Mouse (Mus musculus) heart, embryonic 14.5 days (tissue): ENCODE data around the gene Rtn4r. TPM values are rescaled to one million over a fixed set of nuclear protein-coding genes. Genes with fewer than 3 reads are reported as not detected.

ENCODE experiments used
- ATAC-seq: fragments of 200-750 bp; cut with Nextera tagmentation; 2 replicates; pipeline ENCODE4 v1.8.0; 2017; ENCODE audit warnings: low read depth, moderate TSS enrichment; ENCODE audit not compliant: insufficient number of reproducible peaks, insufficient read depth, low FRiP score
- H3K27ac ChIP-seq, 2 experiments: fragments of 200-500 bp in 1 of 2; fragments of 300-500 bp in 1 of 2; sonication (generic) in 1 of 2; replicated peaks in 1 of 2; 2 replicates each; pipeline ENCODE4 v1.5.1; 2012 to 2014; ENCODE audit warnings: low read depth in 2 of 2, low read length in 2 of 2, control low read depth in 1 of 2, mild to moderate bottlenecking in 1 of 2, mixed read lengths in 1 of 2; ENCODE audit not compliant: control insufficient read depth in 1 of 2, insufficient read depth in 1 of 2
- H3K27me3 ChIP-seq: fragments of 300-500 bp; sonication (generic); 2 replicates; pipeline ENCODE4 v1.6.1; 2014; ENCODE audit warnings: mild to moderate bottlenecking, low read length, control low read depth; ENCODE audit not compliant: control insufficient read depth, insufficient read depth
- H3K36me3 ChIP-seq: fragments of 300-500 bp; sonication (generic); 2 replicates; pipeline ENCODE4 v1.6.1; 2014; ENCODE audit warnings: mild to moderate bottlenecking, control low read depth, low read length, mixed read lengths; ENCODE audit not compliant: control insufficient read depth, insufficient read depth
- H3K4me1 ChIP-seq, 2 experiments: fragments of 200-500 bp in 1 of 2; fragments of 300-500 bp in 1 of 2; sonication (generic) in 1 of 2; 2 replicates each; pipeline ENCODE4 v1.6.1; 2012 to 2014; ENCODE audit warnings: low read length in 2 of 2, control low read depth in 1 of 2, mixed read lengths in 1 of 2; ENCODE audit not compliant: control insufficient read depth in 2 of 2, insufficient read depth in 2 of 2
- H3K4me2 ChIP-seq: fragments of 300-500 bp; sonication (generic); 2 replicates; pipeline ENCODE4 v1.6.1; 2014; ENCODE audit warnings: mild to moderate bottlenecking, low read length
- H3K4me3 ChIP-seq, 2 experiments: fragments of 200-500 bp in 1 of 2; fragments of 300-500 bp in 1 of 2; sonication (generic) in 1 of 2; 2 replicates each; pipeline ENCODE4 v1.5.1; 2012 to 2014; ENCODE audit warnings: low read length in 2 of 2, mild to moderate bottlenecking in 2 of 2, control low read depth in 1 of 2, low read depth in 1 of 2, moderate library complexity in 1 of 2; ENCODE audit not compliant: control insufficient read depth in 1 of 2, insufficient read depth in 1 of 2
- H3K9ac ChIP-seq: fragments of 300-500 bp; sonication (generic); 2 replicates; pipeline ENCODE4 v1.6.1; 2014; ENCODE audit warnings: mild to moderate bottlenecking, low read length
- H3K9me3 ChIP-seq: fragments of 300-500 bp; sonication (generic); 2 replicates; pipeline ENCODE4 v1.6.1; 2016; ENCODE audit warnings: low read length, control low read depth; ENCODE audit not compliant: control insufficient read depth
- WGBS: fragments of 180-500 bp; shearing (Covaris S2); extraction: QIAGEN DNeasy Blood & Tissue Kit; methylation state at CpG from one replicate; pipeline ENCODE4 v1.1.7; 2014; 5-methylcytosine and 5-hydroxymethylcytosine counted together
- polyA plus RNA-seq: library from polyadenylated mRNA; unstranded; fragments of >200 nt; fragmentation: Nextera tagmentation; extraction: Ambion mirVana; gene quantifications from 2 replicates; pipeline ENCODE4 v1.2.1, GENCODE M21; 2014

The Rtn4r gene
- polyA plus RNA-seq, 1 experiment from 2014 or later = 1.00 TPM

GRCm38 (mm10) chr16:18169156-18169555 is 41.7 kb downstream of the Rtn4r start:
- 0 out of 2 replicates have a peak, but pooled peaks cover 7% of the 10 kb centered on the region for H3K27me3 ChIP-seq
- H3K4me2 ChIP-seq = no peak overlapping the region
- WGBS = 71% methylated on average over 5 of the region's 5 CpGs
- H3K36me3 ChIP-seq = no peaks in the 10 kb centered on the region
- no peak overlapping the region for H3K9ac ChIP-seq
- no peak for ATAC-seq
- no peak overlapping the region for H3K27ac ChIP-seq
- H3K4me3 ChIP-seq = no peak overlapping the region
- H3K4me1 ChIP-seq = peaks cover 6% of the 10 kb centered on the region in 2 experiments; a peak in 2 of 4 replicates
- no peaks in the 10 kb centered on the region for H3K9me3 ChIP-seq

- no peak overlapping the region for H3K4me3 ChIP-seq
- no peaks in the 10 kb centered on the region for H3K9me3 ChIP-seq
- peaks cover 6% of the 10 kb centered on the region in 2 experiments; a peak in 2 of 4 replicates for H3K4me1 ChIP-seq
- no peak for ATAC-seq
- H3K36me3 ChIP-seq = no peaks in the 10 kb centered on the region
- H3K4me2 ChIP-seq = no peak overlapping the region
- no peak overlapping the region for H3K9ac ChIP-seq
- WGBS = 80% methylated on average over 3 of the region's 3 CpGs
- no peak overlapping the region for H3K27ac ChIP-seq
- H3K27me3 ChIP-seq = 0 out of 2 replicates have a peak, but pooled peaks cover 7% of the 10 kb centered on the region
Measured at GRCm38 (mm10) chr16:18169776-18170175, 42.3 kb downstream of the Rtn4r start.

GRCm38 (mm10) chr16:18172266-18172855 is 44.9 kb downstream of the Rtn4r start:
- no peak for ATAC-seq
- 9% methylated on average over 7 of the region's 7 CpGs for WGBS
- Histone ChIP-seq H3K4me1 (peaks cover 5 to 6% of the 10 kb centered on the region in 2 experiments; a peak in 2 of 4 replicates), H3K4me2 (no peak overlapping the region), H3K9me3 (no peaks in the 10 kb centered on the region), H3K4me3 (no peak overlapping the region), H3K36me3 (no peaks in the 10 kb centered on the region), H3K9ac (no peak overlapping the region), H3K27ac (no peak overlapping the region), H3K27me3 (0 out of 2 replicates have a peak, but pooled peaks cover 7% of the 10 kb centered on the region)

- Histone ChIP-seq H3K4me3 (no peak overlapping the region), H3K9ac (no peak overlapping the region), H3K4me2 (no peak overlapping the region), H3K27me3 (0 out of 2 replicates have a peak, but pooled peaks cover 7% of the 10 kb centered on the region), H3K36me3 (no peaks in the 10 kb centered on the region), H3K9me3 (no peaks in the 10 kb centered on the region), H3K4me1 (peaks cover 0 to 6% of the 10 kb centered on the region in 2 experiments; a peak in 1 of 4 replicates), H3K27ac (no peak overlapping the region)
- WGBS = 78% methylated on average over 9 of the region's 9 CpGs
- no peak for ATAC-seq
Measured at GRCm38 (mm10) chr16:18173231-18173630, 45.8 kb downstream of the Rtn4r start.

- H3K4me1 ChIP-seq = peaks cover 0 to 3% of the 10 kb centered on the region in 2 experiments; a peak in 1 of 4 replicates
- no peak overlapping the region for H3K27ac ChIP-seq
- WGBS = 51% methylated on average over 11 of the region's 11 CpGs
- no peak overlapping the region for H3K9ac ChIP-seq
- no peak for ATAC-seq
- H3K4me2 ChIP-seq = no peak overlapping the region
- H3K9me3 ChIP-seq = no peaks in the 10 kb centered on the region
- H3K36me3 ChIP-seq = no peaks in the 10 kb centered on the region
- 0 out of 2 replicates have a peak, but pooled peaks cover 7% of the 10 kb centered on the region for H3K27me3 ChIP-seq
- H3K4me3 ChIP-seq = no peak overlapping the region
Measured at GRCm38 (mm10) chr16:18173788-18174187, 46.3 kb downstream of the Rtn4r start.

- ATAC-seq = no peak
- peaks cover 0 to 3% of the 10 kb centered on the region in 2 experiments; a peak in 1 of 4 replicates for H3K4me1 ChIP-seq
- H3K27ac ChIP-seq = no peak overlapping the region
- no peak overlapping the region for H3K9ac ChIP-seq
- H3K27me3 ChIP-seq = peaks cover 7% of the 10 kb centered on the region; the same call in 1 of the 2 replicates
- no peaks in the 10 kb centered on the region for H3K36me3 ChIP-seq
- H3K4me3 ChIP-seq = no peak overlapping the region
- no peaks in the 10 kb centered on the region for H3K9me3 ChIP-seq
- H3K4me2 ChIP-seq = no peak overlapping the region
- WGBS = 44% methylated on average over 6 of the region's 6 CpGs
Measured at GRCm38 (mm10) chr16:18175817-18176541, 48.5 kb downstream of the Rtn4r start.

GRCm38 (mm10) chr16:18176758-18177157 is 49.3 kb downstream of the Rtn4r start:
- Histone ChIP-seq H3K4me1 (peaks cover 0 to 9% of the 10 kb centered on the region in 2 experiments; a peak in 1 of 4 replicates), H3K4me2 (no peak overlapping the region), H3K27me3 (peaks cover 6% of the 10 kb centered on the region; the same call in 1 of the 2 replicates), H3K36me3 (no peaks in the 10 kb centered on the region), H3K9me3 (no peaks in the 10 kb centered on the region), H3K9ac (no peak overlapping the region), H3K27ac (no peak overlapping the region), H3K4me3 (no peak overlapping the region)
- 75% methylated on average over 4 of the region's 4 CpGs for WGBS
- ATAC-seq = no peak
